Mouse (Mus musculus) lung, postnatal 4 days (tissue): Measurements from ENCODE around the gene Trim60.

ENCODE experiments used
- DNase-seq, 2 experiments: peaks; one replicate each; pipeline ENCODE4 v3.0.0; 2021

Trim60 gene

DNA sequence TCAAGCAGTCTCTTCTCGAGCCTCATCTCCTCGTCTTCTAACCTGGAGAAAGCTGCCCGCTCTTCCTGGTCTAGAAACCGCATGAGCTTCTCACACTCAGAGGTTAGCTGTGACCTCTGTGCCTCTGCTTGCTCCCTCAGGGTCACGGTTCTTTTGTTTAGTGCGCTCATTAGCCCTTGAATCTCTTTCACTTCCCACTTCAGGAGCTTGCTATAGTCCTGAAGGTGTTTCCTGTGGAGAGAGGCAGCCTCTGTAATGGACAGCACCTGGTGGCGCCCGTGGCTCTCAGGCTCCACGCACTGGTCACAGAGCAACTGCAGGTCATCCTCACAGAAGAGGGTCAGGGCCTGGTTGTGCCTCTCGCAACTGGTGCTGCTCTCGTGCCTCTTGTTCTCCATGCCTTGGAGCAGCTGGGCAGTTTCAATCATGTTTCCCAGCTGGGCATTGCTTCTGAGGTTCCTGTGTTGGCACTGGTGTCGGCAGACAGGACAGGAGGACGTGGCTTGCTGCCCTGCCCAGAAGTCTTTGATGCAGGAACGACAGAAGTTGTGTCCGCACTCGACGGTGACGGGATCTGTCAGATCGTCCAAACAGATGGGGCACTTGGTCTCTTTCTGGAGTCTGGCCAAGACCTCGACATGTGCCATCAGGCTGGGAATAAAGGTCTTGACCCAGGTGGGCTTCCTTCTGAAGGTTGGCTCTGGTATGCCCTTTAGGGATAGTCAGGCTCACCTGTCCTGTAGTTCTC, 35.1 kb downstream of the Trim60 start:
- no peak for DNase-seq

DNA sequence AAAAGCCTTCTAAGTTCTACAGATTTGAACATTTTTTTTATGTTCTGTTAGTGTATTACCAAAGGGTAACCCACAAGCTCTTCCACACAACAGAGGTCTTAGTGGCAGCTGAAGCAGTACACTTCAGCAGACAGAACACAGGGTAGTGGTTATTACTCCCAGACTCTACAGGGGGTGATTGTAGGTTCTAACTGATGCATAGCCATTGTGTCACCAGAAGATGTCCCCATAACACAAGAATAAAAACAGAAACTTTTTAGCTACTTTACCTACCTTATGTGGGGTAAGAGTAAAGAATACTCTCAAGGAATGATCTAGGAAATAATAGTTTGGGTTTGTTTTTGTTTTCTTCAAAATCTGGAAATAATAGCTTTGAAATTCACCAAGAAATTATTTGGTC, 55.5 kb downstream of the Trim60 start:
- no peak for DNase-seq

DNA sequence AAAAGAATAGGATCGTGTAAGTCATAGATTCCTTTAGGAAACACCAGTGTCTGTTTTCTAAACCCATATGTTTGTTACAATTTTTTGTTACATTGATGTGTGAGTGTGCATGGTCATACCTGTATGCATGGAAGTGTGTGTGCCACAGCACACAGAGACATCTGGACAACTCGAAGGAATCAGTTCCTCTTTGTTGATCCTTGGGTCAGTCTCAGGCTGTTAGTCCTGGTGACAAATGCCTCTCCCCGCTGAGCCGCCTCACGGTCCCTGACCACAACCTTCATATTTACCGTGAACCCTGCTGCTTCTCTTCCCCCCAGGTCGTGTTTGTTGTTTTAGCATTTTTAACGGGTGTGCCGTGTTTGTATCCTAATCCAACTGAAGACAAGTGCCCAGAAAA, 59.4 kb downstream of the Trim60 start:
- no peak for DNase-seq

DNA sequence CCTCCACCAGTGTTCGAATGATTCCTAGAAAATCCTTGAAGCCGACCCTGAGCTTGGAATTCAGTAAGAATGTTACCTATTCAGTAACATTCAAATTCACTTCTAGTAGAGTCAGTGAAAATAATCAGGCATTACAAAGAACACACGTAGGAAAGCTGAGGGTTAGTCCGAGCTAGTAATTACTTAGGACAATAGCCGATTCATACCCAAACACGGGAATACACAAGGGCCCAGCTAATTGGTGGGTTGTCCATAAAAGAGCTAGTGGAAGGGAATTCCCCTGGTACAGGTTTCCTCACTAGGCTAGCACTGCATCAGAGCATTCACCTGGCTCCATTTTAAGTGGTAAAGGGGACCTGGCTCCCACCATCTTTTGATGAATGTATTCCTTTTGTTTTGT, 66.3 kb downstream of the Trim60 start:
- DNase-seq = no peak
